Mouse (Mus musculus) layer of hippocampus, postnatal 25 days (tissue): ENCODE data around the gene Rad51b. TPM values are rescaled to one million over a fixed set of nuclear protein-coding genes. Genes with fewer than 3 reads are reported as not detected.

ENCODE experiments used
- DNase-seq, 2 experiments: peaks; one replicate each; pipeline ENCODE4 v3.0.0; 2022; ENCODE audit warnings: mixed read lengths in 2 of 2, low spot score in 1 of 2; ENCODE audit errors: extremely low spot score in 1 of 2
- total RNA-seq, 2 experiments: library from RNA; stranded (reverse); gene quantifications; 2 replicates each; pipeline ENCODE4 v1.2.3; 2021

Rad51b gene
- total RNA-seq, 2 experiments from 2014 or later = 0.30 TPM; not detected in 1

DNA sequence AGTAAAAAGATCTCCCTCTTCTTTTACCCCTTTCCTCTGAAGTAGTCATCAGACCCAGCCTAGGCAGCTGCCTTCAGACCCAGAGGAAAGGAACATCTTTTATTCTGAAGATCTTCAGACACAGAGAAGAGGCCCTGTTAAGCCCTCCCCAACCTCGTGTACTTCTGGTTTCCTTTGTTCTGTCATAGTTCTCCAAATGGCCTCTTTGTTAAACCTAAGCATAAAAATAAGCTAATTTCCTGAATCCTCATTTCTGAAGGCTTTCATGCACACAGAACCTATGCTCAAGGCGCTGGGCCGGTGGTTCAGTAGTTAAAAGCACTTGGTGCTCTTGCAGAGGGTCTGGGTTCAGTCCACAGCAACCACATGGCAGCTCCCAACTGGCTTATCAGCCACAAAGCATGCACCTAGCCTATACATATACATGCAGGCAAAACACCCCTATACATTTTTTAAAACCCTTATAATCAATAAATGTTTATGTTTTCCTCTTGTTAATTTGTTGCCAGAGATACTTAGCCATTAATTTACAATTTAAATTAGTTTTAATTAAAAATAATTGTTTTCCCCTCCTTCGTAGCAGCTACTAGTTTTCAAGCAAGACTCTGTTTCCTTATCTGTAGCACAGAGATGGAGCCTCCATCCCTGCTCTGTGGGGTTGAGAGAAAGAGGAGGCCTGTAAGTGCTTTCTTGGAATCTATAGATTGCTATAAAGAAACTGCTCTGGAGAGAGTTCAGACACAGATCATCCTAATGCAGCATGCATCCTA, 330.5 kb downstream of the Rad51b start:
- DNase-seq = no peak

DNA sequence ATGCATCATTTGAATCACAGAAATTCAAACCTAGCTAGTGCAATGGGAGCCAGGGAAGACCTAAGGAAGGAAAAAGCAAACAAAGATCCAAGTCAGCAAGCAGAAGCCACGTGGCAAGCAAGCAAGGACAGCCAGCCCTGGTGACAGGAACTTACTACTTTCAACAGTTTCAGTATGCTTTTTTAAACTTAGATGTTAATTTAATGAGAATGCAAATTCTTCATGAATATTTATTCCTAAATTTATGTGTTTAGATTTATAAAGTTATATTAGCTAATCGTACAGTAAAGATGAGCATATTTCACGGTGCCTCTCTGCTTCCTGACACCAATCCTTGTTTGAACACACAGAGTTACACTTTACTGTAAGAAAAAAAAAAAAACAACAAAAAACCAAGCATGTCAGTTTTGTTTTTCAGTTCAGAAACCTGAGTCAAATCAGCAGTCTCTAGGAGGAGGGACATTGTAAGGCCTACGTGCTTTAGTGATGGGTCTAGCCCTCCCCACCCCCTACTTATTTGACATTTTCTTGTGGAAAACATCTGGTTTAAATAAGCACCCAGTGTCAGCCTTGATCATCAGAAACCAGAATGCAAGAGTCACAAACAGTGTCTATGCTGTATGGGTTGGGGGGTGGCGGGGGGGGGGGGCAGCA, 331.2 kb downstream of the Rad51b start:
- no peak for DNase-seq

DNA sequence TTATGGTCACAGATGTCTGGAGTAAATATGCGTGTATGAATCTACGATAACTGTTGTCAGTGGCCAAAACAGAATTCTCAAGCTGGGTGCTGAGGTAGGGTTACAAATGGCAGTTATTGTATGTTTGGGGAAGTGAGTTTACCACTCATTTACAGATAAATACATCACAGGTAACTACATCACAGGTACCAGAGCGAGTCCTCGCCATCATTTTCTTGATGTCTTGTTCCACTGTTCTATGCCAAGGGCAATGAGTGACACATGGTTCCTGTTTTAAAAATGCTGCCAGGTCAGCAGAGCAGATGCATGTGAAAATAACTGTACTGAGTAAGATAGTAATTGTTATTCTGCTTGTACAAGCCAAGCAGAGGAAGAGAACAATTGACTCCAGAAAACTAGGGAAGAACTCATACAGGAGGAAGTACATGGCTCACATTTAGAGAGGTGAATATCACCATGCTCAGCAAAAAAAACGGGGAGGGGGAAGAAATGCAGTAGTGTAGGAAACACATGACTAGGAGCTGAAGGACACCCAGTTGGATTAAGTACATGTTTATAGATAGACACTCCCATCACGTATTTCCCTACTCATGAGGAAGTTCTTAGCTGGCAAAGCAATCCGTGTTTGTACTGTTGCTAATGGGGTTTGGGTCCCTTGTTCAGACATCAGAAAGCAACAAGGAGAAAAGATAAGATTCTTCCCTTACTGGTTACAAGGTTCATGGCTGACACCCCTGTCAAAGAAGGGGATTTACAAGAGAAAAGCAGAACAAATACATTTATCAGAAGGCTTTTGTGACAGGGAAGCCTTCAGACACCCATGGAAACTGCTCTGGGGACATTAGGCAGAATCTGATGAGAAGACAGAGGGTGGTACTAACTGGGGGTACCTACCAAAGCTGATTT, 333.1 kb downstream of the Rad51b start:
- no peak for DNase-seq

DNA sequence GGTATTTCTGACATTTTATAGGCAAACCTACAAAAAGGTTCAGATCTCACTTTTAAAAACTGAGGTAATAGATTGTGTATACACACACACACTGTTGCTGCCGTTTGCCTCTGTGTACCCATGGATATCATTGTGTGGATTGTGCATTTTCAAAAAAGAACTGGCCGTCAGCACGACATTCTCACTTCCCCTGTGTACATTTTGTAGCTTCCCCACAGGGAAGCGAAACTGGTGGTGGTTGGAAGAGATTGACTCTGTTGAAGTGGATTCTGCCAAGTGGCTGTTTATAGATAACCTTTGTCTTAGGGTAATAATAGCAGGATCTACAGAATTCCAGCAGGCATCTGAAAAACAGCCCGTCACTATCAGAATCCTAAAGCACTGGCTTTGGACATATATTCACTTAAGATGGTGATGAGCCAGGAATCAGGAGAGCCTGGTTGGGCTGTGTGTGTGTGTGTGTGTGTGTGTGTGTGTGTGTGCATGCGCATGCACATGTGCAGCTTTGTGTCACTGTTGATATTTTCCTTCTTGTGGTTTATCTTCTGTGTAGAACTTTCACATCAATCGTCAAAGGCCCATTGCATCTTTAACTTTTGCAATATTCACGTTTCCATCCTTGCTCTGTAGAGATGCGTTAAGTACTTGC, 336.5 kb downstream of the Rad51b start:
- no peak for DNase-seq

DNA sequence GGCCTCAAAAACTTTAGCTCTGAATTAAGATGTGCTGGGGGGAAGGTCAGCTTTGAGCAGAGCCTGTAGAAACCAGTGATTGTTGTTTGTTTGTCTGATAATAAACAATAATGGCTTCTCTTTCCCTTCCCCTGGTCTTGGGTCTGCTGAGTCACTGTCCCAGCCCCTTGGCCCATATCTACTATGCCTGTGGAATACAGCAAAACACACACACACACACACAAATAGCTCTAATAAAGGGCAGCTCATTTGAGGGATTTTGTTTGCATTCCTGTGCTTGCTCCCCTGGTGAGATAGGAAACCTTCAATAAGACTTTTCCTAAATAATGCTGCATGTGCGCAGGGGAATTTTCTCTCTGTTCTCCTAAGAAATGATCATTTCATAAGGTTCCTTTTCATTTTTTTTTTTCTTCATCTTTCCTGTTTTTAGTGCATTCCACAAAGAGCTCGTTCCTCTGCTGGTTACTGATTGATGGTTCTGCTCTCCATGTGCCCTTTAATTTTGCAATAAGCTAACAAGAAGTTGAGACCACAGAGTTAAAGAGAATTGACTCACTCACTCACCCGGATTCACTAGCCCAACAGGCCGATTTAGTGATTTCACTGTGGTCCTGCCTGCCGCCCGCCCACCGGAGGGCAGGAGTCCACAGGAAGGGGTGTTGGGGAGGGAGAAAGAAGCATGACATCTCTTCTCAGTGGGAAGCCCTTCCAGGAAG, 344.6 kb downstream of the Rad51b start:
- DNase-seq = no peak

DNA sequence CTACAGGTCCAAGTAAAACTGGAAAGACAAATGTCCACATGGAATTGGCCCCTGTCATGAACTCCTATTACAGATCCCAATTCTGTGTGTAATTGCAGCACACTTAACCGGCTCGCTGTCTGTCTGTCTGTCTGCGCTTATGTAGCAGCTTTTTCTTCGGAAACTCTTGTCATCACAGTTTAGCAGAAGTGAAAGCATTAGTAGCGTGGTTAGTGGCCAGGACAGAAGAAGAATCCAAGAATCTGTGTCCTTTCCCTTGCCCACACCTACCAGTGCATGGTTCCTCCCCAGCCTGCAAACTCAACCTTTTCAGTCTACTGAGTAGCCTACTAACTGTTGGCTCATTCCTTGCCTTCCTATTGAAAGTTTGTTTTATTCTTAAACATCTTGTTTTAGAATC, 345.6 kb downstream of the Rad51b start:
- no peak for DNase-seq

DNA sequence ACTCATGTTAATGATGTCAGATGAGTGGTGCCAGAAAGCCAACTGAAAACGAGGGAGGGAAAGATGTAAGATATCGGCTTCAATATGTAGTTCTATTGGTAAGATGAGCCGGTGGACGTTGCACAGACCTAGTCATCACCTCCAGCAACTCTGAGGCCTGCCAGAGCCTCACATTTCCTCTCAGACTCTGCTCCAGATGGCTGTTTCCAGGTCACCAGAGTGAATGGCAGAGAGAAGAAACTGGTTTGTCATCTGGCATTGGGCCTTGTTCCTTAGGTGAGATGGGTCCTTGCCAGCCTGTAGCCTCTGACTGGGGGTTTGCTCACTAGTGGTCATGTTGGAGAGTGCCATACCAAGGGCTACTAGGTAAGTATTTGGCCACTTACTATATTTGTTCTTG, 348.6 kb downstream of the Rad51b start:
- DNase-seq = no peak

DNA sequence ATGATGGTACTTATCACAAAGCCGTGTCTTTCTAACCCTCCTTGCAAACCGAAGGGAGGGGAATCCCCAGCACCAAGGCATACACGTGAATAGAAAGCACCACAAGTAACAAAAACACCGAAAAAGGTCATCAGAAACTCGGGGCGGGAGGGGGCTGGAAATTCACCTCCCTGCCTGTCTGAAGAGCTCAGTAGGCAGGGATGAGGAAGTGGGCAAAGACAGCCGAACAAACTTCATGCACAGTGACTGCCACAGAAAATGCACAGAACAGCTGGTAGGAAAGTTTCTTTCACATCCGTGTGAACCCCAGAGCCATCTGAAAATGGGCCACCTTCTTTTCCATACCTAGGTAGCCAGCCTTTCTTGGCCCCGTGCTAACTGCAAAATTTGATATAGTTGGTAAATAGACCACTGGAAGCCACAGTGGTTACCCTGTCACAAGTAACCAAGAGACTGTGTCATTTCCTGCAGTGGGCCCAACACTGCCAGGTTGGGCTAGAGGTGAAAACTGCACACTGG, 349.6 kb downstream of the Rad51b start:
- DNase-seq = no peak

DNA sequence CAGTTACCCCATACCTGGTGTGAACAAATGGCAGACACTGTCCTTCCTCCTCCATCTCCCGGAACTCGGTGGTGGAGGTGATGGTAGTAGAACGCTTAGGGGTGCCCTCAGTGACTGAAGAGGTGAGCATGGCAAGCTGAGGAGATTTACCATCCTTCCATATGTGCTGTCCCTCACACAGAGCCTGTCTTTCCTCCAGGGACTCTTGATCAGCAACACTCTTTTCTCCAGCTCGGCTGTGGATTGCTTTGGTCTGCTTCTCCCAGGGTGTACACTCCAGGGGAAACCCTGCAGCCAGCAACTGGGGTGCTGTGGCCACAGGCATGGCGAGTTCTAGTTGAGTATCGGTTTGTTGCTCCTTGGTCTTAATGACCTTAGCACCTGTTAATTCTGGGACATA, 350.3 kb downstream of the Rad51b start:
- DNase-seq = no peak

DNA sequence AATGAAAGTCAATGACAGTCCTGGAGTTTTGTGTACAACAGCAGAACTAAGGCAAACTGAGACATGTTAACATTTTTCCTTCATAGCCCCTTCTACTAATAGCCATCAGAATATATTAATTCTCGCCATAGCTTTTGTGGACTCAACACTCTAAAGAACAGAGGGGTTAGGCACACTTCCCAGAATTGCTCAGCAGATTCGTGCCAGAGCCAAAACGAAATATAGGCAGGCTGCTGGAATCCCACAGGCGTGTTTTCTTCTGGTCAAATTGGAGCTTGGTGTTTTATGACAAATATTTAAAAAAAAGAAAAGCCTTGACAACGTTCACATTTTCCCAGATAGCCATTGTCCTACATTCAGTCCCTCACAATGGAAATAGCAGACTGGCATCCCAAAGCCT, 350.9 kb downstream of the Rad51b start:
- DNase-seq = no peak

DNA sequence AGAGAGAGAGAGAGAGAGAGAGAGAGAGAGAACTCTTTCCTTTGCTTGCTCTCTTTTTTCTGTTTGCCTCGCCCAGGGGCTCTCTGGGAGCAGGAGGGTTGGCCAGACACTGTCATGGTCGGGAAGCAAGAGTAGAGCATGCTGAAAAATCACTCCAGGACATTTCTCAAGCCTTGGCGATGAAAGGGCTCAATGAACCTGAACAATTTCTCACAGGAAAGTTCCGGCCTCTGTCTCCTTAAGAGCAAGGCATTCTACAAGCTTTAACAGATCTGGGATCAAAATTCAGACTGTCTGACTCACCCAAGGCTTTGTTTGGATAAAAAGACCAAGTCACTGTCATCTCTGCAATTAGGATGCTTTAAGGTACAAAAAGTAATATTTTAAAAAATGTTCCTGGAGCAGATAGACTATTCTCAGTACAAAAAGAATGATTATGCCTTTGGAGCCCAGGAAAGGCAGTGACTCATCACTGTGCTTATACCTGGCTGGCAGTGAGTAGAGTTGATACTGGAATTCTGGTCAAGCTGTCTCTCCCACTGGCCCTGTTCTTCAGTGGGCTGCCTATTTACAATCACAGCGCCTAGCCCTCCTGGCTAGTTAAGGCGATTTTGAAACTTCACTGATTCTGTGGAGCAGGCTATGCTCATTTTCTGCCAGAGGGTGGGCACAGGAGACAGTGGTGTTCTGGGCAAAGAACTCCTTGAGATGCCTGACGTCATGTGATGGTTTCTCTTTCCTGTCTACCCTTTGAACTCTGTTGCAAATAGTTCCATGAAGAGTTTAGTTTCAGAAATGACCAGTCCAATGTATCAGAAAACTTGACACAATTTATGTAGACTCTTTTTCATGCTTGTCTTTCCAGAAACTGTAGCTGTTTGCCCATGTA, 352.0 kb downstream of the Rad51b start:
- no peak for DNase-seq

DNA sequence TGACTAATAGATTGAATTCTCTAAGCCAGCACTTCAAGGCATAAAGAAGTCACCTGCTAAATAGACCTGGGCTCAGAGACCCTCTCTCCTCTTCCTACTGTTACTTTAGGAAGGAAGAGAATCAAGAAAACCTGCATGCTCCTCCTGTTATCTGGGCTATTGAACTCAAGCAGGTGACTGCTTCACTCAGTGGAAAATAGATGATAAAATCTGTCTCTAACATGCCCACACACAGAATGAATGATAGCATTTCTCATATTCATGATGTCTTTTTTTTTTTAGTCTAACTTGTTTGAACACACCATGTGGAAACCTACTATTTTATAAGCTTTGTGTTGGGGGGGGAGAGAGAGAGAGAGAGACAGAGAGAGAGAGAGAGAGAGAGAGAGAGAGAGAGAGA, 352.7 kb downstream of the Rad51b start:
- DNase-seq = no peak

DNA sequence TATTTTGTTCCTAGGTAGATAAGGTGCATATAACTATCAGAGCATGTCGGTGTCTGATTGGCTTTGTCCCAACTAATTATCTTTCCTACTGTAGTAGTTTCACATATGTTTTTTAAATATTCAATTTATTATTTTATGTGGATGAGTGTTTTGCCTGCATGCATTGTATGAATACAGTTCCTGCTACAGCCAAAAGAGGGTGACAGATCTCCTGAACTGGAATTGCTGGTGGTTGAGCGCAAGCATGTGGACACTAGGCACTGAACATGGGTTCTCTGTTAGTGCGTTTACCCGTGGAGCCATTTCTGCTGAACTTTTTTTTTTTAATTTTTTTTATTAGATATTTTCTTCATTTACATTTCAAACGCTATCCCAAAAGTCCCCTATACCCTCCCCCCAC, 358.1 kb downstream of the Rad51b start:
- DNase-seq = no peak

DNA sequence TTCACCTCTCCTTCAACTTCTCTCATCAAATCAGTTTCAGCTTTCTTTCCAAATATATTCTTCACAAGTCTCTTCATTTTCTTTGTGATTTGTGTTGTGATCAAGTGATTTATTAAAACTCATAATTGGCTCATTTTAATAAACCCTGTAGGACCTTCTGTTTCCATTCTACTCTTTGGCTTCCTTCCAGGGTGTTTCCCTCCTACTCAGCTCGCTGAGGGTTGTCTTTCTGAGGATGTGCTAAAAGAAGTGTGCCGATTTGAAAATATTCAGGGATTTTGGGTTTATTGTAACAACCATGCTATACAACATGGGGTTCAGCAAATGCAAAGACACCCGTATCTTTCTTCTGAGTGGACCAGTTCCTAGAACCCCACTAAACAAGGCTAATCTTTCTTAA, 361.8 kb downstream of the Rad51b start:
- DNase-seq = no peak

DNA sequence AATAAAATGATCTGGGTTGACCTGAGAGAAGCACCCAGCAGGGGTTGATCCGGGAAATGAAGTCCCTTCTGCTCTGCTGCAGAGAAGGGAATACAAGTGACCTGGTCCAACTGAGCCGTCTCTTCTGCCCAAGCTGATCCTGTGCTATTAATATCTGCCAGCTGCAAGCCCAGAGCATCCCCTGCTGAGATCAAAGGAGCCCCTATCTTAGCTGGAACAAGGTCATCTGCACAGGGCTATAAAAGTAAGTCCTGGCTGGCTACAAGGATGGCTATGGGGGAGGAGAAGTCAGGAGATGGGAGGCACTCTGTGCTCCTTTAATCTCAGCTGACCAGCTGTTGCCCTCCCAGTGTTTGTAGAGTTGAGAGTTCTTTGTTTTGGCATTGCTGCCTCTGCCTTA, 364.2 kb downstream of the Rad51b start:
- no peak for DNase-seq

DNA sequence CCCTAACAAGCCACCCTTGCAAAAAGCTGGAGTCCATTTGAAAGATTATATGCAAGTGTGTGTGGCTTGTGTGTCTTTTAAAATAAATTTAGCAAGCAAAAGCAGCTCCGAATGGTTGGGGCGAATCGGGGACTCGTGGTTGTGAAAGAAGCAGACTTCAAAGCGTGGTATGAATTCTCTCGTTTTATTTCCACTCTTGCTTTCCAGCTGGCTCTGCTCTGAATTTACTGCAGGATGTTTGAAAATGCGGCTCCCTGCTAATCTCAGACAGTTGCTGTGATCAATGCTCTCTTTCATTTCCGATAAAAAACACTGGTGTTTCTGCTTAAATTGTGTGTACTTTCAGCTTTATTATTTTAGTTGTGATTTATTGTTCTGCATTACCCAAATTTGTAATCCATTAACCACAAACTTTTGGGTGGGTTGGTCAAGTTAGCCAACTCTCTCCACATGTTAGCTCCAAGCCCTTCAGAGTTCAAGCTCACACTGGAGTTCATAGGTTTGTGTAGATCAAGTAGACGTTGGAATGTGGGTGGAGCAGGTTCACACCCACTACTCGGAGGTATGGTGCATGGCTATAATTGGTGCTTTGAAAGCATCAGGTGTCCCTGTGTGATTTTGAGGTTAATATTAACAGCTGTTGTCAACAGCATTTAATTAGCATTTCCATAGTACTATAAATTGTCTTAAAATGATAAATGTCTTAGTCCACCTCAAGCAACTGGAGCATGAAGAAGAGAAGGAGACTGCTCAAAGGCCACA, 366.2 kb downstream of the Rad51b start:
- no peak for DNase-seq

DNA sequence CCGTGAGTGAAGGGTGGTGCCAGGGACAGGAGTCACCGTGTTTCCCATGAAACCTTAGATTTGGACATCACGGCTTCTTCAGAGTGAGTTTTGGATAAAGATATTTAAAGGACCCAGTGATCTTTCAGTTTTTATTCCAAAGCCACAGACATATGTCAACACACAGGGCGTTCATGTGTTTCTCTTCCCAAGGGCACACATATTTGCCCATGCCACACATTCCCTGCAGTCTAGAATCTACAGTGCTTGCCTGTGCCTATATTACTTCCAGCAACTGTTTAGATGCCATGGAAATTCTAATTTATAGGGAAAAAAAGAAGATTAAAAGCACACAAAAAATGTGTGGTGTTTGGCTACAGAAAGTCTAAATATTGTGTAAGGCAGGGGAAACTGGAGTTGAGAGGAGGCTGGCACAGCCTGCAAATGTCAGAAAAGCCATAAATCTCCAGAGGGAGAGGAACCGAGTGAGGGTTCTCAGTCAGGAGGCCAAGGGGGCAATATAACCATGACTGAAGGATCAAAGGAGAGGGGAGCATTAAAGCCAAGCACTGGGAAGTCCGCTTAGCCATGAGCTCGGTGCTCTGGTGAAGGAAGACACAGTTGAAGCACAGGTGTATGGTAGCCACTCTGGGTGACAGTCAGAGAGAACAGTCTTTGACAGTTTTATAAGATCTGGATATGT, 367.0 kb downstream of the Rad51b start:
- DNase-seq = no peak
